8 mouse cellular contexts compared by ENCODE assay signal in genomic region chr8:48843931-48844285, GRCm38 (mm10). TPM values are rescaled to one million over a fixed set of nuclear protein-coding genes. Genes with fewer than 3 reads are reported as not detected.
A peak's percentile ranks its signal among the peaks of the same experiment; 100 is the strongest.
DNase-seq lines count a peak whose midpoint lies in the region; ATAC-seq lines count a peak whose summit lies in the region.

TSS of gene Tenm3 (minus strand) at chr8:48843951.

- H3K4me1 ChIP-seq in forebrain, embryonic 10.5 days, result peaks cover 76% of the 10 kb centered on the region
- H3K4me1 ChIP-seq in intestine, embryonic 15.5 days (replicated peaks), result peaks cover 7% of the 10 kb centered on the region; the same call in 1 of the 2 replicates
- H3K4me1 ChIP-seq in liver, embryonic 16.5 days (ENCODE audit: control insufficient read depth, low read depth, low read length), result no peaks in the 10 kb centered on the region

- H3K27ac ChIP-seq in forebrain, embryonic 10.5 days, result peak within 1 kb of the TSS; percentile 96
- H3K27ac ChIP-seq in intestine, embryonic 15.5 days, result peak within 1 kb of the TSS; percentile 85
- peak within 1 kb of the TSS; percentile 54; the same call in 1 of the 2 replicates for H3K27ac ChIP-seq in liver, embryonic 16.5 days (ENCODE audit: low read length)

- no peaks in the 10 kb centered on the region for H3K36me3 ChIP-seq in forebrain, embryonic 10.5 days (replicated peaks)
- no peaks in the 10 kb centered on the region for H3K36me3 ChIP-seq in intestine, embryonic 15.5 days
- H3K36me3 ChIP-seq in liver, embryonic 16.5 days (ENCODE audit: control insufficient read depth, insufficient read depth), result no peaks in the 10 kb centered on the region

- ATAC-seq in intestine, embryonic 15.5 days, result peak; percentile 65
- peak; percentile 68 for ATAC-seq in liver, embryonic 16.5 days (ENCODE audit: low read depth)

- peak within 1 kb of the TSS; percentile 91 for H3K4me2 ChIP-seq in intestine, embryonic 15.5 days (replicated peaks)
- H3K4me2 ChIP-seq in liver, embryonic 16.5 days (ENCODE audit: low read depth, low read length), result peak within 1 kb of the TSS; percentile 56

- no peak for DNase-seq in layer of hippocampus, adult 18-20 months (ENCODE audit: low spot score in 2 of 2)
- no peak for DNase-seq in layer of hippocampus, adult 9-11 months
- DNase-seq in ZHBTc4 (ENCODE audit: low read depth, low spot score), result peak; percentile 69
- DNase-seq in forebrain, embryonic 10.5 days (ENCODE audit: extremely low spot score, low spot score), result peak; percentile 64
- DNase-seq in thymus, postnatal 0 days (ENCODE audit: low spot score), result no peak
- DNase-seq in urinary bladder, postnatal 10 days (ENCODE audit: low spot score), result no peak

- peak within 1 kb of the TSS; percentile 73 for H3K9ac ChIP-seq in intestine, embryonic 15.5 days
- peak within 1 kb of the TSS; percentile 19 for H3K9ac ChIP-seq in liver, embryonic 16.5 days (ENCODE audit: low read depth, low read length)

- peaks cover 66% of the 10 kb centered on the region for H3K27me3 ChIP-seq in forebrain, embryonic 10.5 days (ENCODE audit: poor library complexity, severe bottlenecking)
- no peaks in the 10 kb centered on the region for H3K27me3 ChIP-seq in intestine, embryonic 15.5 days (replicated peaks)
- peaks cover 26% of the 10 kb centered on the region for H3K27me3 ChIP-seq in liver, embryonic 16.5 days (ENCODE audit: control insufficient read depth, insufficient read depth, low read depth, low read length)

- H3K4me3 ChIP-seq in forebrain, embryonic 10.5 days, result peak within 1 kb of the TSS; percentile 83
- peak within 1 kb of the TSS; percentile 76 for H3K4me3 ChIP-seq in intestine, embryonic 15.5 days (replicated peaks)
- peak within 1 kb of the TSS; percentile 61 for H3K4me3 ChIP-seq in liver, embryonic 16.5 days (ENCODE audit: low read depth, low read length)

- 0% methylated on average over 19 of the region's 19 CpGs for WGBS in forebrain, embryonic 10.5 days
- WGBS in intestine, embryonic 15.5 days, result under 1% methylated on average over 19 of the region's 19 CpGs
- WGBS in liver, embryonic 16.5 days (ENCODE audit: insufficient replicate concordance), result 1% methylated on average over 19 of the region's 19 CpGs

- H3K9me3 ChIP-seq in forebrain, embryonic 10.5 days, result no peaks in the 10 kb centered on the region
- no peaks in the 10 kb centered on the region for H3K9me3 ChIP-seq in intestine, embryonic 15.5 days
- no peaks in the 10 kb centered on the region for H3K9me3 ChIP-seq in liver, embryonic 16.5 days (replicated peaks; ENCODE audit: control insufficient read depth, low read length)

RNA-seq across cellular contexts. Expression of gene Tenm3, which starts in this region (rescaled TPM):
- total RNA-seq in layer of hippocampus, adult 18-20 months (2021), result 10 to 100 TPM; 71.3 to 71.7 TPM
- polyA plus RNA-seq in forebrain, embryonic 10.5 days (2016; fragmentation: Nextera tagmentation; extraction: Ambion mirVana), result 39.0 and 41.4 TPM in 2 replicates
- 15.5 and 16.4 TPM in 2 replicates for polyA plus RNA-seq in intestine, embryonic 15.5 days (2015; fragmentation: Nextera tagmentation; extraction: Ambion mirVana)
- 4.3 and 6.0 TPM in 2 replicates for polyA plus RNA-seq in liver, embryonic 16.5 days (2015; fragmentation: Nextera tagmentation; extraction: Ambion mirVana)
- polyA plus RNA-seq in thymus, postnatal 0 days (2015; fragmentation: Nextera tagmentation; extraction: Ambion mirVana), result 1.7 and 2.1 TPM in 2 replicates

Comparison
In these comparisons a context has a peak if more than half of its experiments do, and no peak if none do; other contexts are left out.
1. DNase-seq: peak in ZHBTc4 (single experiment) and forebrain, embryonic 10.5 days (single experiment); none in layer of hippocampus, adult 18-20 months (0 of 2), layer of hippocampus, adult 9-11 months (single experiment), thymus, postnatal 0 days (single experiment) and urinary bladder, postnatal 10 days (single experiment).
2. Peak in every context shown above with its lines, with median percentiles within 50 percentile points of each other: H3K27ac ChIP-seq and H3K4me3 ChIP-seq.